Mouse (Mus musculus) retina, adult 2 months (tissue): Measurements from ENCODE around the gene Gm20708.

Experiments used
- DNase-seq: peaks from one replicate; pipeline ENCODE4 v3.0.0-alpha.2; 2012; ENCODE audit warnings: low read depth, low spot score

Gm20708 gene

DNA sequence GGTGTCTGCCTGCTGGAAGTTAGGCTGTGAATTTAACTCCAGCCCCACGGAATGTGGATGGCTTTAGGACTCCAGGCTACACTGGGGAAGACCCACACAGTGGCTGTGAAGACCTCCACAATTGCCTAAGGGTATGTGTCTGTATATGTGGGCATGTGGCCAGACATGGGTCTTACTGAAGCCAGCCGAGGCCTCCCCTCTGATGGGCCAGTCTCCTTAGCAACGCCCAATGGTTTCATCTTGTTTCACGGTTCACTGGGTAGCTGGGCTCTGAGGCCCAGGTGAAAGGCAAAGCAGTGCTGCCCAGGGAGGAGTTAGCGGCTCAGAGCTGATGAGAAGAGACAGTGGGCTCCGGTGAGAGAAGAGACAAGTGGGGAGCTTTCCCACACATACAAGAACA lies 56.5 kb downstream of the Gm20708 start:
- DNase-seq: no peak

DNA sequence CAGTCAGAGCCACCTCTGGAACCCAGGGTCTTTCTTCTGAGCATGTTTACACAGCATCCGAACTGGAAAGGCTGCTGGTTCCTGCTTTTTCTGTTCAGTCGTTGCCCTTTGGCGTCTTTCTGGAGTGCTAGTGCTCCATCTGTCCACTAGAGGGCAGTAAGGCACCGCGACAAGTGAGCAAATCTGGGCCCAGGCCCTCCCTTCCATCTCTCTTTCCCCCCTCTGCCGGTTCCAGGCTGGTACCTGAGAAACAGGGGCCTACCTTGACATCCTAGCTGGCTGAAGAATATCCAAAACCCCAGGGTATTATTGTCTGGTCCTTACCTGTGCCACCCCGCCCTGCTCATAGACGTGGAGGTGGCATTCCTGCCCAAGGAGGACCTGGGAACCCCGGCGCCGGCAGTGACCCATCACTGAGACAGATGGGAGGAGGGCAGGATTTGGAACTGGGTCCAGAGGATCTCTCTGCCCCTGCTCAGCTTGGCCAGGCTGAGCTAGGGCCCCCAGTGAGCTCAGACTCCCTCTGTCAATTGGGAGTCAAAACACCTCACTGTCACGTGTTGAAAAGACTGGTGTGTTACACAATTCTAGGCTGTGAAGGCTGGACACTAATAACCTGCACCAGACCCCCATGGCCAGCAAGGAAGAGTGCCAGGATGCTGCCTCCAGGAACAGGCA lies 61.4 kb downstream of the Gm20708 start:
- DNase-seq: peak; percentile 64

DNA sequence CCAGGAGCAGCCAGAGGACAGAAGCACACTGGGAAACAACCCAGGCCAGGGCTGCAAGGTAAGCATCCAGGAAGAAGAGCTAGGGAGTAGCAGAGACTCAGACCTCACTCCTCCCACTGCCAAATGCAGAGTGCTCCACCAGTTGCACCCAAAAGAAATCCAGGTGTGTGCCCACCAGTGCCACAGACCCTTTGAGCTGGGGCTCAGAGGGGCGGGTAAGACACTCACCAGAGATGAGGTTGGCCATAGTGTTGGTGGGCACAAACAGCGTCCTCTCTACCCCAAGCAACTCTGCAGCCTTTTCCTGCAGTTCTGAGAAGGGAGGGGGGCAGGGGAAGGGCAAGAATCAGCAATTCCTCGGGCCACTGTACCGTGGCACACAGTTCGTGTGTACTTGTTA lies 61.9 kb downstream of the Gm20708 start:
- DNase-seq: no peak

DNA sequence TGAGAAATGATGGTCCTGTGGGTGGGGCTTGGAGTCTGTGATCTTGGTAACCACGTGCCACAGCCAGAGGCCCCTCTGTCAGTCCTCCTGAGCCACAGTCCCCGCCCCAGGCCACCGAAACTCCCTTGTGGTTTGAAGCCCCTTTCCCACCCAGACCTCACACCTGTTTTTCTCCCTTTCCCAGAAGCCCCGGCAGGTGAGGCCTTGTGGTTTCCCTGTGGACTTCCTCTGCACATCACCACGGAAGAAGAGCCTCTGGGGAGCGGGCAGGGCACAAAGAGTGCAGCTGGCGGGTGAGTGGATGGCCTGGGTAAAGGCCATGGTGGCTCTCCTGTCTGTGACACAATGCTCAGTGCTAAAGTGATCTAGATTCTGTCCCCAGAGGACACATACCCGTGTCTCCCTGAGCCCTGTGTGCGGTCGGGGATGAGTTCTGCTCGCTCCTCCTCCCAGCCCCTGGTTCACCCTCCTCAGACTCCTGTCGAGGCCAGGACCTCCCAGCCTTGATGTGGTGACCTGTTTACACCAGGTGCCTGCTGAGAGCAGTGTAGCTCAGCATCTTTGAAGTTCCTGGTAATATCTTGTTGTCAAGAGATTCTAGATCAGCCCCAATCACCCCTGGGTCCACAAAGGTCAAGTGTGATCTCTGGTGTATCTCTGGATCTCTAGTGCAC lies 62.6 kb downstream of the Gm20708 start:
- no peak for DNase-seq

DNA sequence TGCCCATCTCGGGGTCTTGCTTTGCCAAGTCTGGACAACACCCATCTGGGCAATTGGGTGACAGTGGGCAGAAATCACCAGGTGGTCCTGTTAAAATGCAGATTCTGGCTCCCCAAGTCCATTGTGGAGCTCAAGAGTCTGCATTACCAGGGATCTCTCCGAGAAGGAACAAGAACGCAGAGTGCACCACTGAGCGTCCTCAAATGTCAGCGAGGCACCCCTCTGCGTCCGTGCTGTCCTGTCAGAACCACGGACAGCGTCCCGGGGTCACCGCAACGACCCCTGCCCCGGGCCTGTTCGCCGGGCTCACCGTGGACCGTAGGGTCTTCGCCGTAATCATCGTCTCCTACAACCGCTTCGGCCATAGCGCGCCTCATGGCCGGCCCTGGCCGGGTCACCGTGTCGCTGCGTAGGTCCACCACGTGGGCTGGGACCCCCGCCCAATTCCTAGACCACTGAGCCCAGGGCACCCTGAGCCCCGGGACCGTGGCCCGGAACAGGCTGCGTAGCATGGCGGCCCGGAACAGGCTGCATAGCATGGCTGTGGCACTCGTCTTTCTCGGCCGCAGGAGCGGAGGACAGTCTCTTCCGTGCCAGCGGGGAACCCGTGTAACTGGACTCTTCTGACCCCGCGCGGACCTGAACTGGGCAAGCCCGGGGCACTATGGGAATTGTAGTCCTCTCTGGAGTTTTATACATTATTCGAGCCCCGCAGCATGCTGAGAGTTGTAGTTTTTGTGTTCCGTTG lies 63.6 kb downstream of the Gm20708 start, which contains the start of gene Tha1:
Gene Tha1 (minus strand): TSS at position 621 of the 748 bp plus-strand sequence.
- no peak for DNase-seq

DNA sequence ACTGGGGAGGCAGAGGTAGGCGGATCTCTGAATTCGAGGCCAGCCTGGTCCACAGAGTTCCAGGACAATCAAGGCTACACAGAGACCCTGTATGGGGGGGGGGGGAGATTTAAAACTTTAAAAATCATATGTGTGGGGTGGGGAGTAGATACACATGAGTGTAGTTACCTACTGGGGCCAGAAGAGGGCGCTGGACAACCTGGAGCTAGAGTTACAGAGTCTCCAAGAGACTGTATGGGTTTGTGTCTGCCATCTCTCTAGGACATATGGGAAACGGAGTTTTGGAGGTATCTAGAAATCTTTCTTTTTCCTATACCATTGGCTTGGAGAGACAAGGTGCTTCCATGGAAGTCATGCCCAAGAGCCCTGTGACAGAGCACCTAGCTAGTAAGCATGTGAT lies 65.0 kb downstream of the Gm20708 start:
- no peak for DNase-seq

DNA sequence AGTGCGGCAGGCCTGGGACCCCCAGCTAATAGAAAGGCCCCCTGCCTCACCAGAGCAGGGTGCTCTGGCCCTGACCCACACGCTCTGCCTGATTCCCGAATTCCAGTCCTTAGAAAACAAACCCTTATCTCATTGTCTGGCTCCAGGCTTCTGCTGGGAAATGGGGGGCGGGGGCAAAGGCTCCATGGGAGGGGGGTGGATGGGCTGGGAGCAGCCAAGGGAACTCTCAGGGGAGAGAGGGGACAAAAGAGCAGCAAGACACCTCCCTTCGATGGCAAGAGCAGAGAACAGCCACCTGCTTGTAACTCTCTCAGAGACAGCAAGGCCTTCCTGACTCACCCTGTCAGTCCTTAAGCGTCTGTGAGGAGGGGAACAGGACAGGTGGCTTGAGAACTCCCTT lies 66.2 kb downstream of the Gm20708 start:
- no peak for DNase-seq

DNA sequence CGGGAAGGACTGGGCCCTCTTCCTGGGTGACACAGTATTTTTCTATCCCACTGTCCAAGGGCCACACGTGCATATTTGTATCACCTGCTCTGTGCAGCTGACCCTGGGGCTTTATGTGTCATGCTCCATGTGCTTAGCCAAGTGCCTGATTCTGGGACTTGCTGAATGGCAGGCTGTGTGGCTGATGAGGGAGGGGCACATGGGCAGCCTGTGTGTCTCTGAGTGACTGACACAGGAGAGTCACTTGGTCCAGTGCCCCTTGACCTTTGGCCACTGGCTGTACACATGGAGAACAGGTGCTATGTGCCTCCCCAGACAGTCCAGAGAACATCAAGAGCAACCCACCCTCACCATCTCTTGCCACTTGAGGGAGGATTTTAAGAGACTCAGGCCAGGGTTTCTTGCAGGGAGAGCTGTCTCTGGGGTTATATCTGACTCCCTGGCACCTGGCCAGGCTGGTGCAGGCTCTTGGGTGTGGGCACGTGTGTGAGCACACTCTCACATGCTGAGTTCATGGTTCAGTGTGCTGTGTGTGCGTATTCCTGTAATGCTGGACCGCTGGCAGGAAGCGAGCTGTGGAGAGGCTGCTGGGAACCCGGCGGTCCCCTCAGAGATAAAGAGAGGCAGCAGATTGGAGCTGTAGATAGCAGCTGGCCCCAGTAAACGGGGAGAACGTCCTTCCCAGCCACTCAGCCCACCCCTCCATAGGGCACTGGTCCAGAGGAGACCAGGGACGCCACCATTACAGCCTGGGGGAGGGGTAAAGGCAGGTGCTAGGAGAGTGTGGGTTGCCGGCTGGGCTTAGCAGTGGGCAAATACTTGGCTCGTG lies 68.7 kb downstream of the Gm20708 start:
- DNase-seq: no peak

DNA sequence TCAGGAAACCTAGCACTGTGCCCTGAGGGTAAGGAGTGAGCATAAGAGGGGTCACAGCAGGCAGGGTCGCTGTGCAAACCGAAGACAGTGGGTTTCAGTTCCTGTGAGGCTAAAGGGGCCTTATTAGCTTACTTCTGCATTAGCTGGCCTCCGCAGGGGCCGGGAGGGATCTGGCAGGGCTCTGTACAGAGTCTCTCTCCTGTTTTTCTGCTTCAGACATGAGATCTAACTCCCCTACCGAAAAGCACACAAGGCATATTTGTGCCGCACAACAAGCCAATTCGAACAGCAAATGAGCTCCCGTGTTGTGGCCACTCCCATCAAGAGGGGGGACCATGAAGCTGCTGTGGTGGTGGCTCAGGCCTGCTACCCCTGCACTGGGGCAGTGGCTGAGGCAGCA lies 69.4 kb downstream of the Gm20708 start:
- no peak for DNase-seq

DNA sequence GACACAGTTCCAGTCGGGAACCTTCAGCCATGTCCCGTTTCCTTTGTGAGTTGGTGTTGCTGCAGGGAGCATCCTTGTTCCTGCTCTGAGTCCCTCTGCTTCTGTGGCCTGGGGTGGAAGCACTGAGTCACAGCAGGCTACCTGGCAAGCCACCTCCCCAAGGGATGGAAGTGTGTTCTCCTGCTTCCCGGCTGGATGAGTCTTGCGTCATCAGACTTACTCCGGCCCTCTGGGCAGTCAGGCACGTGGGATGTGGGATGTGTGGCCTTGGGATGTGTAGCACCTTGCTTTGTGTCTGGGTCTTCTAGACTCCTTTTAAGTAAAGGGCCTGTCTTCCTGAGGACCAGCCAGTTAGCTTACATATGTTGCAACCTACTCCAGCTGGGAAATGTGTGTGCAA lies 70.2 kb downstream of the Gm20708 start:
- no peak for DNase-seq

DNA sequence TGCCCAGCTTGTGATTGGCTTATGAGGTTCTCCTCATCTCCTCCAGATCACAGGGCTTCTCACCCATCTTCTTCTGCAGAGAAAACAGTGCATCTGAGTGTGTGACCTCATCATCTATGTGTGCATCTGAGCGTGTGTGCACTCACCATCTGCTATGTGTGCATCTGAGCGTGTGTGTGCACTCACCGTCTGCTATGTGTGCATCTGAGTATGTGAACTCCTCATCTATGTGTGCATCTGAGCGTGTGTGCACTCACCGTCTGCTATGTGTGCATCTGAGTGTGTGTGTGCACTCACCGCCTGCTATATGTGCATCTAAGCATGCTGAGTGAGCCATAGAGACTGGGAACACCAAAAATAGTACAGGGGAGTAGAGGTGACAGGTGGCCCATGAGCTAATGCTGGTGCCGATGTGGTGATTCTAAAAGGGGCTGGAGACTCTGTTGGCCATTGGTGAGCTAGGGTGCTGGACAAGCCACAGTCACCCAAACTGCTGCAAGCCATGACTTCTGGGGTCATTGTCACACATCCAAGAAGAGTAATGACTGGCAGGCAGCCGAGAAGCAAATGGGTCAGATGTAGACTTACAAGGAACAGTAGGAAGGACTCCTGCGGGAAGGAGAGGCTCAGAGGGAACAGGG lies 71.0 kb downstream of the Gm20708 start:
- no peak for DNase-seq

DNA sequence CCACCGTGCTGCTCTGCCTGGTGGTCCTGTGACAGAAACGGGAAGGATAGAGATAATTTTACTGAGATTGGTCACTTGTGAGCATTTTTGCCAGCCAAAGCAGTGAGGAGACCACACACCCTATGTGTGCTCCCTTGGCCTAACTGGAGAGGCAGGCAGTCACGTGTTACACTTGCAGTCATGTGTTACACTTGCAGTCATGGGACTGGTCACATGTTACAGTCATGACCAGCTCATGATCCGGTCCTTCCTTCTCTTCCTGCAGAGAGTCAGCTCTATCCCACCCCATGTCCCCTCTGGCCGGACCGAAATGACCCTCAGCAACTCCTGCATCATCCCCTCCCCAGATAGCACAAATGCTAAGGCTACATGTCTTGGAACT lies 71.5 kb downstream of the Gm20708 start:
- no peak for DNase-seq

DNA sequence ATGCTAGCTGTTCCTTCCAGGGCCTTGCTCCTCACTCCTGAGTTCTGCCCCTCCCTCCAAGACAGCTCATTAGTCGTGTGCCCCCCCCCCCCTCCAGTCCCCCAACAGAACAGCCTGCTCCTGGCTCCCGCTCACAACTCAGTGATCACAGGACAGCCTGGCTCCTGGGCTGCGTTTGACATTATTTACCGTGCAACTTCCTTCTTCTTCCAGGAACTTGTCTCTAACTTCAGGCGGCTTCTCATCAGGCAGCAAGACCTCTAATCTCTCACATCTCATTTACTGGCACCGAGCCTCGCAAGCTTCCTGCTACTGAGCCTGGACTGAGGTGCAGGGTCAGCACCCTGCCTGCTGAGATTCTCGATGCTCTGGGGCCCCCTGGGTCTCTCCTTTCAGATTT lies 72.3 kb downstream of the Gm20708 start:
- DNase-seq: no peak

DNA sequence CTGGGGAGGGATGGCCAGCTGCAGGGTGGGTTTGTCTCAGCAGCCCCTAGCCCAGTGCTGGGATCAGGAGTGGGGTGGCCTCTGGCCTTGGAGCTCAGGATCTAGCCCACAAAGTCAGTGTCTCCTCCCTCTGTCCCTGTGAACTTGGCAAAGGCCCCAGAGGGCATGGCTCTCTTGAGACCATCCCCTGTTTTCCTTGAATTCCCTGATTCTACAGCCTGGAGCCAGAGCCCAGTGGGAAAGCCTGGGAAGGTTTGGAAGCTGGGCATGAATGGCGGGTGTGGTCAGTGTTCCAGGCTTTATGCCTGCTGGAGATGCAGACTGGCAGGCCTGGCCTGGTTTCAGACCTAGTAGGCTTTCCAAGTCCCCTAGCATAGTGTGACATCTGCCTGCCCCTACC lies 72.7 kb downstream of the Gm20708 start:
- DNase-seq: no peak

DNA sequence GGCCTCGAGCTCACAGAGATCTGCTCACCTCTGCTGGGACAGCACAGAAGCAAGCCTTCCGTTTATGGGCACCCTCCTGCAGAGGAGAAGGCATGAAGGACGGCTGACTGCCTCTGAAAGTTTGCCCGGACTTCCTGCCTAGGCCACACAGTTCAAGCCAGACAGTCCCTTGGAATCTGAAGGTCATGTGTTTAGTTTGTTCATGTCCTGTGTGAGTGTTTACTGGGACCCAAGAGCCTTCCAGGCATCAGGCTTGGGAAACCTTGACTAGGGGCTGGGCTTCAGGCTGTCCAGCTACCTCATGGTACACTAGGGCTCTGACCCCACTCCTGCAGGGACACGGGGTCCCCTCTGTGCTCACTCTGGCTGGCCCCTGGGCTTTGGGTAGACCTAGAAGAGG lies 76.5 kb downstream of the Gm20708 start:
- no peak for DNase-seq

DNA sequence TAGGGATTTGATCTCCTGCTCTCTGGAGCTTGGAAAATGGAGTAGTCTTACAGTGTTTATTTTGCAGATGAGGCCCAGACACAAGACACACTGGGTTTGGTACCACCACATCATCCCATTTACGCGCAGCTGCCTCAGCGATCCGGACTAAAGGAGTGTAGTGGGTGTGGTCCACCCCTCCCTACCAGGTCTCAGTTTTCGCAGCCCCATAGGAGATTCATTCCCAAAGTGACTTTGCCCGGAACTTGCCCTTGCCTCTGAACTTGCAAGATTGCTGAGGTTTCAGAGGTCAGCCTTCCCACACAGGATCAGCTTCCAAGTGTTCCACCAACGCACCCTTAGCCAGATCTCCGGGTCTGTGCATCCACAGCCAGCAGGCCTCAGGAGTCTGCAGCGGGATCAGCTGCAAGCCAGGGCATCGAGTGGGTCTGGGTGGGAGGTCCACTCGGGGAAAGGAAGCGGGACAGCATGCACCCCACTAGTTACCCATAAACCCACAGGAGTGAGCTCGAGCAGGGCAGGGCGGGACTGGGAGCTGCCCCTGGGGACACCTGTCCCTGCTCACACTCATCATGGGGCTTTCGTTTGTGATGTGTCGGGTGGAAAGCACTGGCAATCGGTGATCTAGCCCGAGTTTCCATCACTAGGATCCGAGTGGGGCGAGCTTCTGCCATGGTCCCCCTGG lies 78.8 kb downstream of the Gm20708 start:
- no peak for DNase-seq

DNA sequence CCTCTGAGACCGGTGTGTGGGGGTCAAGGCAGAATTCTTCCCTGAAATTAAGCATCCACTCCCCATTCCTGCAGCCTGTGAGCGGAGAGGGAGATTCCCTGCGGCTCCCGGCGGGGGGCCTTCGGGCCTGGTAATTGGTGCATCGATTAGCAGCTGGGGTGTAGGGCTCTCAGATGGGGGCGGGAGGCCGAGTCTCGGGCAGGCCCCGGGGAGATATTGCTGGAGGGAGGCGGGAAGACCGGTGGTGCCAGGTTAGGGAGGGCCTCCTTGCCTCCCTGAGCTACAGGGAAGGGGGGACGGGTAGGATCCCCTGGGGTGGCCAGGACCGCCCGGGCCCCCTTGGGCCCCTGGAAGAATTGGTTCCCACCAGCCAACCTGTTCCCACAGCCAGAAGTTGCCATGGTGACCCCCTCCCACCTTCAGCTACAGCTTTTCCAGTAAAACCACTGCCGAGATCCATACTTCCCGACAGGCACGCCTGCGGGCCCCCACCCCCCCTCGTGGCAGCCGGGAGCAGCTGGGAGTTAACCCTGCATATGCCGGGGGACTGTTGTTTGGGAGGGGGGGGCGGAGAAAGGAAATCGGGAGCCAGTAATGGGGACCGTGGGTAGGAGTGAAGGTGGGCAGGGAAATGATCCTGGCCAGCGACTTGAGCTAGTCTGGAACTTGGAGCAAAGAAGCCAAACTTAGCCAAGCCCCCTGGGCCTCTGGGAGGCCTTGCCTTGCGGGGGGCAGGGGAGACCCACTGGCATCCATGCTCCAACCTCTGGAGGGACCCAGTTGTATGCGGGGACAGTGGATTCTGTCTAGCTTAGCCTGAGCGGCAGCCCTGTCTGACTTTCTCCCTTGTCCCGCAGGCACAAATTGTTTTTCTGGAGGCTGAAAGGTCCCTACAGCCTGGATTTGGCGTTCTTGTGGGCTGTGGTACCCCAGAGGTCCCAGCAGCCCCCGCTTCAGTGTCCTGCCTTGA lies 79.7 kb downstream of the Gm20708 start:
- DNase-seq: no peak
